Mouse (Mus musculus): ENCODE data around the gene Lipn. TPM values are rescaled to one million over a fixed set of nuclear protein-coding genes. Genes with fewer than 3 reads are reported as not detected.

Lipn gene
- total RNA-seq, 1 experiment from 2014 or later: not detected

Small RNAs within 50 kb of the gene (microRNA-seq; reads per million reads assigned to microRNA genes)
- gene Gm23334: 0 reads per million in 2 experiments

Other genes with a start within 250 kb of the Lipn start
- not detected in 2 replicates for gene Lipf, start 106.2 kb upstream of the Lipn start, total RNA-seq (2021)
- 0.26 and 0.34 TPM in 2 replicates for gene Lipk, start 59.1 kb upstream of the Lipn start, total RNA-seq (2021)
- gene Lipm, start 33.6 kb downstream of the Lipn start, total RNA-seq (2021): not detected in 2 replicates
- 0.11 TPM in 1 of 2 replicates, not detected in the other for gene Ankrd22, start 98.7 kb downstream of the Lipn start, total RNA-seq (2021)
- gene Stambpl1, start 124.9 kb downstream of the Lipn start, total RNA-seq (2021): 5.6 and 8.0 TPM in 2 replicates
- gene Acta2, start 188.2 kb downstream of the Lipn start, total RNA-seq (2021): 36.5 and 95.6 TPM in 2 replicates
- 11.3 and 12.2 TPM in 2 replicates for gene Fas, start 223.3 kb downstream of the Lipn start, total RNA-seq (2021)

Measured in adrenal gland, postnatal 14 days (tissue).